Mouse (Mus musculus): ENCODE data around the gene Pten.
A peak's percentile ranks its signal among the peaks of the same experiment; 100 is the strongest.
"Not testable (repeated sequence)": the region's sequence is repeated elsewhere in the genome, so short reads cannot be mapped to it uniquely, and the experiment has no call there.

Pten gene

GRCm38 (mm10) chr19:32754188-32755000 lies 2.9 kb upstream of the Pten start:
- DNase-seq (ENCODE audit: low read depth, low spot score): no peak

DNA sequence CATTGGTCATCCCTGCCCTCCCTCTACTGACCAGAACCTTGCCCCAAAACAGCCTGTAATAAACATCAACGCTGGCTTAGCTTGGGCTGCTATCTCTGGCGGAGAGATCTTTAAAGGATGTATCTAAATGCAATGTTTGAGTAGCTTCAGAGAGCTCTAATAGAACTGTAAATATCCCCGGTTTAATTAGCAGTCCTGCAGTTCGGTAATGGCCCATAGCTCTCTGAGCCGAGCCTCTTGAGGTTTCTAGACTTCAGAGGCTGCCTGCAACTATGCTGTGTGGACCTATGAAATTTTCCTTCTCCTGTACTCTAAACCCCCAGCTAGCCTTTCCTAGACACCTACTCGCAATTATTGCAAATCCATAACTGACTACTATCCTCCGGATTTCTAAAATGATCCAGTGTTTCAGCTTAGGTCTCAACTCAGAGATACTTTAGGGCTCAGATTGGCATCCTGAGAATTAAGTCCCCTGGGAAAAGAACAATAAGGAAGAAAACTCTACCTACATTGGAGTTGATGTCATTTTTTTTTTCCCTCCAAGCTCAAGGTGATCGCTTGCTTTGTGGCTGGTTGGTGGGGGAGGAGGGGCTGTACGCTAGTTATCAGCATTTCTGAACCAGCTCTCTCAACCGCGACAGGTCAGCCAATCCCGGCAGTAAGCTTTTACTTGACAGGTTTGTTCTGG lies 2.0 kb upstream of the Pten start:
- no peak for DNase-seq (ENCODE audit: low read depth, low spot score)

- peak; percentile 97 for DNase-seq (ENCODE audit: low read depth, low spot score)
Measured at GRCm38 (mm10) chr19:32755792-32756635, 1.3 kb upstream of the Pten start.

GRCm38 (mm10) chr19:32756636-32756899 lies 729 bp upstream of the Pten start:
- no peak for DNase-seq (ENCODE audit: low read depth, low spot score)

- DNase-seq (ENCODE audit: low read depth, low spot score): peak; percentile 56
Measured at GRCm38 (mm10) chr19:32757831-32758792, 815 bp downstream of the Pten start.

- no peak for DNase-seq (ENCODE audit: low read depth, low spot score)
Measured at GRCm38 (mm10) chr19:32758793-32759161, 1.5 kb downstream of the Pten start.

DNA sequence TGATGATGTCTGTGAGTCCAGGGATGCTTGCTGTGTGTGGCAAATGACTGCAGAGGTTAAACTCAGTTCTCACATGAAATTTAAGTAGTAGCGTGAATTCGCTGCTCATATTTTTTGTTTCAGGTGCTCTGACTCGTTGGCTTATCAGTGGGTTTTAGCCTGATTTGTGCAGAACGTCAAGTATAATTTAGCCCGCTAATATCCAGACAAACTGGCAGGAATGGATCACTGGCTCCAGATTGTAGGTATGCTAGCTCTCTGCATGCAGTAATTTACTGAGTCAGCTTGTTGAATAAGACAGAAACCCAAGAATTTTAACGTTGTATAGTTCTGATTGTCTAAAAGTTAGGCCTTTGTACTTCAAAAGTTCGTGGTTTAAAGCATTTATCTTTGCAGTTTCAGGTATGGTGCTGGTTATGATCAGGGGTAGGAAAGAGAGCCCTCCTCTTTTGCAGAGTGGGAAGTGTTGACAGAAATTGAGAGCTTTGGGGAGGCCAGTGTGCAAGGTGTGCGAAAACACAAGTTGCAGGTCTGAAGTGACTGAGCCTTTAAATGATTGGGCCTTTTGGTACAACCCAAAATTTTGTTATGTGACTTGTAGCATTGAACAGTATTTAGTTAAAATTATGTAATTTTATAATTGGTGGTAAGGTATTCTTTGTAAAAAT lies 2.2 kb downstream of the Pten start:
- DNase-seq (ENCODE audit: low read depth, low spot score): no peak

DNA sequence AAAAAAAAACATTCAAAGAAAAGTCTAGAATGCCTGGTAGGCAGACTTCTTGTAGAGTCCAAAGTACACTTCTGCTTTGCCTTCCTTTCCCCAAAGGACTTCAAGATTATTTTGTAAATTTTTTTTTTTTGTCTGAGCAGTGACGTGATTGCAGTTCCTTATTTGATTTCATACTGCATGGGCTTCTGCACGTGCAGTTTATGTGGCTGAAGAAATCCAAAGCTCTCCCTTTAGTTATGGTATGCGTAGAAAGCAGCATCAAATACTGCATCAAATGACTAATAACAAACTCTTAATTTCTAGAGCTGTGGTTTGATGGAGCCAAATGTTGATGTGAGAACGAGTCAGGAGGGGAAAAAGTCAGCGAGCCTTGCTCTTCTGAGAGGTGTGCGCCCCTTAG lies 3.2 kb downstream of the Pten start:
- no peak for DNase-seq (ENCODE audit: low read depth, low spot score)

DNA sequence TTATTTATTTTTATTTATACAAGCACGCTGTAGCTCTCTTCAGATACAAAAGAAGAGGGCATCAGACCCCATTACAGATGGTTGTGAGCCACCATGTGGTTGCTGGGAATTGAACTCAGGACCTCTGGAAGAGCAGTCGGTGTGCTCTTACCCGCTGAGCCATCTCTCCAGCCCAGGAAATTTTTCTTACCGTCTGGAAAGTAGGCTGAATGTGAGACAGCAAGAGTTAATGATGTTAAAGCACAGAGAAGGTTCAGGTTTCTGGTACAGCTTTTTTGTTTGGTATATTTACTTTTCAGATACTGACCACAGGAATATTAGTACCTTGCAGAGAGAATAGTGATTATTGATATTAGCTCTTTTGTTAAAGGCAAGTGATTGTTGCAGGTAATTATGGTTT lies 3.9 kb downstream of the Pten start:
- DNase-seq (ENCODE audit: low read depth, low spot score): no peak

DNA sequence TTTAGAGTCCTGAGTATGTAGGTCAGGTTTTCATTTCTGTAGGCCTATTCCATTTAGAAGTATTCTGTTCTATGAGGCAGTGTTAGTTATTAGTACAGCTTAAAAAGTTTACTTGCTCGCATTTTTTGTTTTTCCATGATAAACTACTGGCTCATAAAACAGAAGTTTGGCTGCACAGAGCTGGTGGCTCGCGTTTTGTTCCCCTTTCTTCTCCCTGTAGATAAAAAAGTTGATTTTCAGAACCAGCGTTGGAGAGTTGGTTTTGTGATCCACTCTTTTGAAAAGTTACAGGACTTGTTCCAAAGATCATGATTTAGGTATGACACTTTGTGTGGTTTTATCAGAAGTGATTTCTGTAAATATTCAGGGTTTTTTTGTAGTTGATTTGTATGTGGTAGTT lies 5.2 kb downstream of the Pten start:
- DNase-seq (ENCODE audit: low read depth, low spot score): no peak

DNA sequence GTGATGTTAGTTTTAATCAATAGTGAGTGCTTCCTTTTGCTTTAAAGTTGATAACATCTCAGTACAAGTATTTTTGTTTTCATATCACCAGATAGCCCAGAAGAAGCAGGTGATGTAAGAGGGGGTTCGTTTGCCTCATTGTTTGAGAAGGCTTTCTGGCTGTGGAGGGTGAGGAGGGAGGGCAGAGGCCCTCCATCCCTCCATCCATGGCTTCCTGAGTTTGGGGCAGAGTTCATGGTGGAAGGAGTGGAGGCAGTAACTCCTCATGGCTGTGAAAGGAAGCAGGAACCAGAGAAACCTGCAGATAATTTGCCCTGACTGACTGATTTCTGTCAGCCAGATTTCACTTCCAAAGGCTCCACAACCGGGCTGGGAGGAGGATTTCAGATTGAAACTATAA lies 21.1 kb downstream of the Pten start:
- no peak for DNase-seq (ENCODE audit: low read depth, low spot score)

DNA sequence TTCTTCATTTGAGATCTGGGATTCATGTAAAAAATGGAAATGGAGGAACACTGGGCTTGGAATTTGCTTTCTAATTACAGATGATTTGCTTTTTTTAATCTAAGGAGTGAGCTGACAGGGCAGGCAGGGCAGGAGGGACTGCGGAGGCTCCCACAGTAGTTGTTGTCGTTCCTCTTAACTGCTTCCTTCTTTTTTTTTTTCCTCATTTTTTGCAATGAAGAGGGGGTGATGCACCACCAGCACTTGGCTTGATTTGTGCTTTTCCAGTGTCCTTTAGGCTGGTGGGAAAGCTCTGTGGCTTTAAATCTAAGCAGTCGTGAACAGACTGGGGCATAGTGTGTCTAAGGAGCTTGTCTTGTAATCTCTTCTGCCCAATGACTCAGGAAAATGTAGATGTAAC lies 21.8 kb downstream of the Pten start:
- no peak for DNase-seq (ENCODE audit: low read depth, low spot score)

- DNase-seq (ENCODE audit: low read depth, low spot score): no peak
Measured at GRCm38 (mm10) chr19:32781305-32782071, 24.2 kb downstream of the Pten start.

- DNase-seq (ENCODE audit: low read depth, low spot score): not testable (repeated sequence)
Measured at GRCm38 (mm10) chr19:32787388-32787787, 30.1 kb downstream of the Pten start.

DNA sequence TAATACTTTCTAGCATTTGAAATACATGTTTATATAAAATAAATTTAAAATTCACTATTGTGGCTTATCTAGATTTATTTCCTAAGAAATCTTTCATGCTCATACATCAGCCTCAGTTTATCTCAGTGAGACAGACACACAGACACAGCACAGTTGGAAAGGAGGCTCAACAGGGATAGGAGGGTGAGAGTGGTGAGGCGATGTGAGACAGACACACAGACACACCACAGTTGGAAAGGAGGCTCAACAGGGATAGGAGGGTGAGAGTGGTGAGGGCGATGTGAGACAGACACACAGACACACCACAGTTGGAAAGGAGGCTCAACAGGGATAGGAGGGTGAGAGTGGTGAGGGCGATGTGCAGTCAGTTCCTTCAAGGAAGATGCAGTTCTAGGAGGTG lies 30.7 kb downstream of the Pten start:
- not testable (repeated sequence) for DNase-seq (ENCODE audit: low read depth, low spot score)

DNA sequence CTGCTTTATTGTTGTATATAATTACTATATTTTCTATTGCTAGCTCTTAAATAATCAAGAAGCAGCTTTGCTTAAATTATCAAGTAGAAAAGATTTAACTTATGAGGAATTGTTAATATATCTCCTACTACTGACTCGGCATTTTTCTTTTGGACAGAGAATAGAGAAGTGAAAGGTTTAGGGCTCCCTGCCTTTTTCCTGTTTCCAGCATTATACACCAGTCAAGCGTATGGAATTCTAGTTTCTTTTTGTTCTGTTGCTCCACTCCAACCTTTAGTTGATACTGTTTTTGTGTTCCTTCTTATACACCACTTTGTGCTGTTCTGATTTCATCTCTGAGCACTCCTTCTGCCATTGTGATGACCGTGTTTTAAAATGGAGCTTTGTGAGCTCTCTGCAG lies 32.2 kb downstream of the Pten start:
- DNase-seq (ENCODE audit: low read depth, low spot score): no peak

- peak; percentile 30 for DNase-seq (ENCODE audit: low read depth, low spot score)
Measured at GRCm38 (mm10) chr19:32792610-32793009, 35.3 kb downstream of the Pten start.

DNA sequence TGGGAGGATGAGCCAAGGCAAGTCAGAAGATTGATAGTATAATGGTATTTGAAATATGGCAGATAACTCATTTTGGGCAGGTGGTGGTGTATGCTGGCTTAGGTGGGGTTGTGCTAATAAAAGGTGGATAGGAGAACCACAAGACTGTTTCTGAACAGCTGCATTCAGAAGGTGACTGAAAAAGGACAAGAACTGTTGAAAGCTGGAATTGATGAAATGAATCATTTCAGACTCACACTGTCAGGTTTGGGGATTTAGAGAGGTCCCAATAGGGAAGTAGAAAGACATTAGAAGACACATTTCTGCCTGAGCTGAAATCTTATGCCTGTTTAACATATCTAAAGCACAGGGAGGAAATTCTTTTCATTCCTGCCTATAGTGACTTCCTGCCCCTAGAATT lies 36.6 kb downstream of the Pten start:
- DNase-seq (ENCODE audit: low read depth, low spot score): peak; percentile 44

DNA sequence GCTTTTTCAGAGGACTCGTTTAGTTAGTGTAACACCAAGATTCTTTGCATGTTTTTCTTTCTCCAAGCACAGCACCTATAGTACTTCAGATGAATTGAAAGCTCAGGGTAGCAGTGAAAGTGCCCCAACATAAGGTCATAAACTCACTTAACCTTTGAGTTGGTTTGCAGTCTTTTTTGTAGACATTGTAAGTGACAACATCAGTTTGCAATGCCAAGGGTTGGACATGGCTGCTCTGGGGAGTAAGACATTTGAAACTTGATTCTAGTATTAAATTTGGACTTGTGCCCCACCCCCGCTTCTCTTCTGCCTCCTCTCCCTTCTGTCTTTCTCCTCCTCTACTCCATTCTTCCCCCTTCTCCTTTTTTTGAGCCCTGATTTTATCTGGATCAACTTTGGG lies 43.3 kb downstream of the Pten start:
- no peak for DNase-seq (ENCODE audit: low read depth, low spot score)

- DNase-seq (ENCODE audit: low read depth, low spot score): no peak
Measured at GRCm38 (mm10) chr19:32804703-32805102, 47.4 kb downstream of the Pten start.

Data from mesoderm, embryonic 11.5 days (tissue).